Mouse (Mus musculus): ENCODE results near the gene Foxd3. TPM values are rescaled to one million over a fixed set of nuclear protein-coding genes. Genes with fewer than 3 reads are reported as not detected.

Gene Foxd3
- polyA plus RNA-seq, 1 experiment, result 2.4 TPM

DNA sequence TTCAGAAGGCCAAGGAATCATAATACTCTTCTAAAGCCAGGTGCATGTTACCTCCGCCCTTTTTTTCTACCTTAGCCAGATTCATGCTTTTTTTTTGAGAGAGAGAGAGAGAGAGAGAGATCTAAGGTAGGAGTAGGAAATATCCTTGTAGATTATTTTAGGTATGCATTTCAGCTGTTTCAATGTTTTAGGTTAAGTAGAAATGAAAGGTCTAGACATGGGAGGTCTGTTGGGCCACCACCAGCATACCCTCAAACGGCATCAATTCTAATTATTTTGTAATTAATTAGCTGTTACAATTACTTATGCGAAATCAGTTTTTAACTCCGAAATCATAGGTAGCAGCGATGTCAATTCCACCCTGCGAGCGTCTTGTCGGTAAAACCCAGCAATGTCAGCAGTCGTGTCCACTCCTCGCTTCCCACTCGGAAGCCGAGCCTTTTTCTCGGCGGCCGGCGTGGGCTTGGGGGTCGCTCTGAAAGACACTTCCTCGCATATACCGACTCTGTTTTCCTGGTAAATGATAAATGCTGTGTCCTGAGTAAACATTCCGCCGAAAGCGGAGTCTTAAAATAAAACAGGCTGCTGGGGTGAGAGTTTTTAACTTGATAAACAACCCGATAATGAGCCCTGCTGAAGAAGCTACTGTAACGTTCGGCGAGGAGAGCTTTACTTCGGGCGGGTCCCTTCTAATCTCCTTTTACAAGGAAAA lies 3.4 kb downstream of the Foxd3 start:
- no peaks in the 10 kb centered on the region for H3K36me3 ChIP-seq (ENCODE audit: control insufficient read depth, insufficient read depth, low read length, poor library complexity, severe bottlenecking)
- TF ChIP-seq EP300 (IDR thresholded peaks at IDR 0.05; ENCODE audit: insufficient read depth, low read depth, low read length), result no peak
- no peak for TF ChIP-seq POLR2A (IDR thresholded peaks at IDR 0.05; ENCODE audit: insufficient read depth, low read length)
- no peak for TF ChIP-seq CTCF (IDR thresholded peaks at IDR 0.05; ENCODE audit: low read depth, low read length)
- peaks cover 1% of the 10 kb centered on the region for H3K4me1 ChIP-seq (ENCODE audit: control insufficient read depth, insufficient read depth, low read length)
- H3K9me3 ChIP-seq (replicated peaks; ENCODE audit: control insufficient read depth, insufficient read depth, low read length, poor library complexity, severe bottlenecking), result no peaks in the 10 kb centered on the region
- H3K4me3 ChIP-seq (ENCODE audit: low read depth, low read length), result no peak overlapping the region
- H3K27me3 ChIP-seq (ENCODE audit: control insufficient read depth, insufficient read depth, low read length, poor library complexity, severe bottlenecking), result peaks cover 20% of the 10 kb centered on the region
- H3K9ac ChIP-seq (ENCODE audit: low read depth, poor library complexity, severe bottlenecking), result peak overlapping the region; percentile 39; the same call in 1 of the 2 replicates
- H3K27ac ChIP-seq (ENCODE audit: insufficient read depth, low read length), result no peak overlapping the region

GRCm38 (mm10) chr4:99660073-99660611 lies 4.0 kb downstream of the Foxd3 start:
- TF ChIP-seq EP300 (IDR thresholded peaks at IDR 0.05; ENCODE audit: insufficient read depth, low read depth, low read length) (no peak), POLR2A (IDR thresholded peaks at IDR 0.05; ENCODE audit: insufficient read depth, low read length) (no peak), CTCF (IDR thresholded peaks at IDR 0.05; ENCODE audit: low read depth, low read length) (no peak)
- Histone ChIP-seq H3K4me3 (ENCODE audit: low read depth, low read length) (peak overlapping the region; percentile 8; the same call in 1 of the 2 replicates), H3K9ac (ENCODE audit: low read depth, poor library complexity, severe bottlenecking) (peak overlapping the region; percentile 2; the same call in 1 of the 2 replicates)

GRCm38 (mm10) chr4:99660981-99661380 lies 4.9 kb downstream of the Foxd3 start:
- Histone ChIP-seq H3K36me3 (ENCODE audit: control insufficient read depth, insufficient read depth, low read length, poor library complexity, severe bottlenecking) (no peaks in the 10 kb centered on the region), H3K27me3 (ENCODE audit: control insufficient read depth, insufficient read depth, low read length, poor library complexity, severe bottlenecking) (peaks cover 20% of the 10 kb centered on the region), H3K4me1 (ENCODE audit: control insufficient read depth, insufficient read depth, low read length) (peaks cover 1% of the 10 kb centered on the region), H3K27ac (ENCODE audit: insufficient read depth, low read length) (no peak overlapping the region), H3K9ac (ENCODE audit: low read depth, poor library complexity, severe bottlenecking) (peak overlapping the region; percentile 28; the same call in 1 of the 2 replicates), H3K4me3 (ENCODE audit: low read depth, low read length) (no peak overlapping the region), H3K9me3 (replicated peaks; ENCODE audit: control insufficient read depth, insufficient read depth, low read length, poor library complexity, severe bottlenecking) (no peaks in the 10 kb centered on the region)
- TF ChIP-seq EP300 (IDR thresholded peaks at IDR 0.05; ENCODE audit: insufficient read depth, low read depth, low read length), result no peak
- TF ChIP-seq POLR2A (IDR thresholded peaks at IDR 0.05; ENCODE audit: insufficient read depth, low read length), result no peak
- peak; percentile 69 for TF ChIP-seq CTCF (IDR thresholded peaks at IDR 0.05; ENCODE audit: low read depth, low read length)

More at GRCm38 (mm10) chr4:99660073-99660611, 4.0 kb downstream of the Foxd3 start:
- H3K4me1 ChIP-seq (ENCODE audit: control insufficient read depth, insufficient read depth, low read length), result peaks cover 1% of the 10 kb centered on the region
- no peaks in the 10 kb centered on the region for H3K9me3 ChIP-seq (replicated peaks; ENCODE audit: control insufficient read depth, insufficient read depth, low read length, poor library complexity, severe bottlenecking)
- no peak overlapping the region for H3K27ac ChIP-seq (ENCODE audit: insufficient read depth, low read length)
- H3K27me3 ChIP-seq (ENCODE audit: control insufficient read depth, insufficient read depth, low read length, poor library complexity, severe bottlenecking), result peaks cover 20% of the 10 kb centered on the region
- no peaks in the 10 kb centered on the region for H3K36me3 ChIP-seq (ENCODE audit: control insufficient read depth, insufficient read depth, low read length, poor library complexity, severe bottlenecking)

- Histone ChIP-seq H3K36me3 (ENCODE audit: control insufficient read depth, insufficient read depth, low read length, poor library complexity, severe bottlenecking) (no peaks in the 10 kb centered on the region), H3K9ac (ENCODE audit: low read depth, poor library complexity, severe bottlenecking) (peak overlapping the region; percentile 28; the same call in 1 of the 2 replicates), H3K27ac (ENCODE audit: insufficient read depth, low read length) (no peak overlapping the region), H3K27me3 (ENCODE audit: control insufficient read depth, insufficient read depth, low read length, poor library complexity, severe bottlenecking) (peaks cover 16% of the 10 kb centered on the region), H3K9me3 (replicated peaks; ENCODE audit: control insufficient read depth, insufficient read depth, low read length, poor library complexity, severe bottlenecking) (no peaks in the 10 kb centered on the region), H3K4me3 (ENCODE audit: low read depth, low read length) (no peak overlapping the region), H3K4me1 (ENCODE audit: control insufficient read depth, insufficient read depth, low read length) (peaks cover 1% of the 10 kb centered on the region)
- TF ChIP-seq CTCF (IDR thresholded peaks at IDR 0.05; ENCODE audit: low read depth, low read length), result no peak
- no peak for TF ChIP-seq EP300 (IDR thresholded peaks at IDR 0.05; ENCODE audit: insufficient read depth, low read depth, low read length)
- TF ChIP-seq POLR2A (IDR thresholded peaks at IDR 0.05; ENCODE audit: insufficient read depth, low read length), result no peak
Observed at GRCm38 (mm10) chr4:99661956-99662355, 5.9 kb downstream of the Foxd3 start.

GRCm38 (mm10) chr4:99662431-99662830 lies 6.3 kb downstream of the Foxd3 start:
- no peak overlapping the region for H3K4me3 ChIP-seq (ENCODE audit: low read depth, low read length)
- no peak overlapping the region for H3K27ac ChIP-seq (ENCODE audit: insufficient read depth, low read length)
- H3K9me3 ChIP-seq (replicated peaks; ENCODE audit: control insufficient read depth, insufficient read depth, low read length, poor library complexity, severe bottlenecking), result no peaks in the 10 kb centered on the region
- H3K27me3 ChIP-seq (ENCODE audit: control insufficient read depth, insufficient read depth, low read length, poor library complexity, severe bottlenecking), result peaks cover 13% of the 10 kb centered on the region
- no peaks in the 10 kb centered on the region for H3K36me3 ChIP-seq (ENCODE audit: control insufficient read depth, insufficient read depth, low read length, poor library complexity, severe bottlenecking)
- no peak for TF ChIP-seq CTCF (IDR thresholded peaks at IDR 0.05; ENCODE audit: low read depth, low read length)
- TF ChIP-seq EP300 (IDR thresholded peaks at IDR 0.05; ENCODE audit: insufficient read depth, low read depth, low read length), result no peak
- no peak for TF ChIP-seq POLR2A (IDR thresholded peaks at IDR 0.05; ENCODE audit: insufficient read depth, low read length)
- H3K4me1 ChIP-seq (ENCODE audit: control insufficient read depth, insufficient read depth, low read length), result peaks cover 1% of the 10 kb centered on the region
- no peak overlapping the region for H3K9ac ChIP-seq (ENCODE audit: low read depth, poor library complexity, severe bottlenecking)

Data from ES-Bruce4 (cell line).